Mouse (Mus musculus) cerebellum, adult 2 months (tissue): Measurements from ENCODE around the gene 1700017B05Rik.

Experiments used
- CTCF ChIP-seq: fragments of 200-500 bp; IDR thresholded peaks from 2 replicates; pipeline ENCODE4 v1.5.1; 2011; ENCODE audit warnings: low read depth, mild to moderate bottlenecking, control low read depth, low read length, moderate library complexity, borderline replicate concordance; ENCODE audit not compliant: insufficient read depth
- POLR2A ChIP-seq: fragments of 200-500 bp; IDR thresholded peaks from 2 replicates; pipeline ENCODE4 v1.6.1; 2011; ENCODE audit warnings: low read length, control low read depth, borderline replicate concordance; ENCODE audit not compliant: insufficient read depth

- no peak for TF ChIP-seq POLR2A
- TF ChIP-seq CTCF: no peak
These were observed 39.1 kb downstream of the 1700017B05Rik start for GRCm38 (mm10) chr9:57223341-57223740.
